Mouse (Mus musculus): Measurements from ENCODE around the gene Il11ra1.

- TF ChIP-seq GATA1 (IDR thresholded peaks at IDR 0.05; ENCODE audit: low read length) (no peak), TAL1 (IDR thresholded peaks at IDR 0.05; ENCODE audit: low read length) (no peak)
Measured at GRCm38 (mm10) chr4:41759656-41760287, 60.0 kb downstream of the Il11ra1 start.

Data from erythroblast, embryonic 14.5 days (primary cell).